Mouse (Mus musculus) intestine, postnatal 0 days (tissue): ENCODE measurements around the gene Ccdc117. TPM values are rescaled to one million over a fixed set of nuclear protein-coding genes. Genes with fewer than 3 reads are reported as not detected.
"Not testable (repeated sequence)": the region's sequence is repeated elsewhere in the genome, so short reads cannot be mapped to it uniquely, and the experiment has no call there.

Experiments used
- ATAC-seq: fragments of 200-750 bp; cut with Nextera tagmentation; 2 replicates; pipeline ENCODE4 v1.8.0; 2017; ENCODE audit warnings: mild to moderate bottlenecking, moderate TSS enrichment, moderate library complexity
- H3K27ac ChIP-seq: fragments of 300-500 bp; sonication (generic); 2 replicates; pipeline ENCODE4 v1.5.1; 2014; ENCODE audit warnings: mild to moderate bottlenecking, low read depth, low read length, moderate library complexity
- H3K27me3 ChIP-seq: fragments of 300-500 bp; sonication (generic); replicated peaks from 2 replicates; pipeline ENCODE4 v1.6.1; 2014; ENCODE audit warnings: low read length, mixed read lengths; ENCODE audit not compliant: control insufficient read depth, insufficient read depth
- H3K36me3 ChIP-seq: fragments of 300-500 bp; sonication (generic); 2 replicates; pipeline ENCODE4 v1.6.1; 2014; ENCODE audit warnings: mild to moderate bottlenecking, moderate library complexity; ENCODE audit not compliant: control insufficient read depth, insufficient read depth
- H3K4me1 ChIP-seq: fragments of 300-500 bp; sonication (generic); replicated peaks from 2 replicates; pipeline ENCODE4 v1.6.1; 2014; ENCODE audit warnings: antibody characterized with exemption, low read length, mixed read lengths; ENCODE audit not compliant: control insufficient read depth, insufficient read depth
- H3K4me2 ChIP-seq: fragments of 300-500 bp; sonication (generic); replicated peaks from 2 replicates; pipeline ENCODE4 v1.6.1; 2014; ENCODE audit warnings: low read depth, mild to moderate bottlenecking, moderate library complexity
- H3K4me3 ChIP-seq: fragments of 300-500 bp; sonication (generic); 2 replicates; pipeline ENCODE4 v1.5.1; 2014; ENCODE audit warnings: low read depth, low read length
- H3K9ac ChIP-seq: fragments of 300-500 bp; sonication (generic); 2 replicates; pipeline ENCODE4 v1.6.1; 2014; ENCODE audit warnings: mild to moderate bottlenecking, low read depth, low read length
- H3K9me3 ChIP-seq: fragments of 300-500 bp; sonication (generic); 2 replicates; pipeline ENCODE4 v1.6.1; 2016; ENCODE audit warnings: mixed run types; ENCODE audit not compliant: control insufficient read depth
- CTCF ChIP-seq: sonication (generic); IDR thresholded peaks from 2 replicates; pipeline ENCODE4 v1.5.1; 2016; ENCODE audit warnings: low read depth, mild to moderate bottlenecking, control low read depth, antibody characterized with exemption, moderate library complexity
- WGBS: fragments of 180-500 bp; shearing (Covaris S2); extraction: QIAGEN DNeasy Blood & Tissue Kit; methylation state at CpG from one replicate; pipeline ENCODE4 v1.1.7; 2014; 5-methylcytosine and 5-hydroxymethylcytosine counted together
- polyA plus RNA-seq: library from polyadenylated mRNA; unstranded; fragments of >200 nt; fragmentation: Nextera tagmentation; extraction: Ambion mirVana; gene quantifications from 2 replicates; pipeline ENCODE4 v1.2.1, GENCODE M21; 2015

The Ccdc117 gene
- polyA plus RNA-seq, 1 experiment from 2014 or later = 6.3 TPM

GRCm38 (mm10) chr11:5516151-5516550, 25.8 kb downstream of the Ccdc117 start:
- no peak for ATAC-seq
- TF ChIP-seq CTCF = no peak
- H3K4me3 ChIP-seq = no peak overlapping the region
- no peak overlapping the region for H3K4me2 ChIP-seq
- no peaks in the 10 kb centered on the region for H3K9me3 ChIP-seq
- H3K27ac ChIP-seq = no peak overlapping the region
- WGBS = 81% methylated on average over 7 of the region's 7 CpGs
- H3K9ac ChIP-seq = no peak overlapping the region
- H3K4me1 ChIP-seq = no peaks in the 10 kb centered on the region
- H3K27me3 ChIP-seq = no peaks in the 10 kb centered on the region
- H3K36me3 ChIP-seq = no peaks in the 10 kb centered on the region

GRCm38 (mm10) chr11:5515655-5516054, 26.3 kb downstream of the Ccdc117 start:
- Histone ChIP-seq H3K27me3 (no peaks in the 10 kb centered on the region), H3K27ac (no peak overlapping the region), H3K4me1 (no peaks in the 10 kb centered on the region), H3K4me3 (no peak overlapping the region), H3K9ac (no peak overlapping the region), H3K9me3 (no peaks in the 10 kb centered on the region), H3K4me2 (no peak overlapping the region), H3K36me3 (no peaks in the 10 kb centered on the region)
- TF ChIP-seq CTCF = no peak
- 84% methylated on average over 6 of the region's 6 CpGs for WGBS
- no peak for ATAC-seq

DNA sequence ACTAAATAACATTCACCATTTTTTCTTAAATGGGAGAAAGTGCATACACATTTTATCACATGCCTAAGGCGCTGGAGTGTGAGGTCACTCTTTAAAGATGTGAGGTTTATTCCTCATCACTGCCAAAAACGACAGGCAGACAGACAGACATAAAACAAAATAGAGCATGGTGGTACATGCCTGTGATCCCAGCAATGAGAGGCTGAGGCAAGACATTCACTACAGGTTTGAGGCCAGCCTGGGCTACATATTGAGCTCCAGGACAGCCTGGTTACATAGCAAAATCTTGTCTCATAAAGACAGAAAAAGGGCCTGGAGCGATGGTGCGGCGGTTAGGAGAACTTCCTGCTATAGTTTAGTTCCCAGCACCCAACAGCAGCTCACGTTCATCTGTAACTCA, 26.8 kb downstream of the Ccdc117 start:
- ATAC-seq = no peak
- no peak overlapping the region for H3K27ac ChIP-seq
- no peak for TF ChIP-seq CTCF
- H3K9ac ChIP-seq = no peak overlapping the region
- H3K36me3 ChIP-seq = no peaks in the 10 kb centered on the region
- no peaks in the 10 kb centered on the region for H3K27me3 ChIP-seq
- no peaks in the 10 kb centered on the region for H3K4me1 ChIP-seq
- H3K9me3 ChIP-seq = no peaks in the 10 kb centered on the region
- 81% methylated on average over 6 of the region's 6 CpGs for WGBS
- no peak overlapping the region for H3K4me2 ChIP-seq
- no peak overlapping the region for H3K4me3 ChIP-seq

DNA sequence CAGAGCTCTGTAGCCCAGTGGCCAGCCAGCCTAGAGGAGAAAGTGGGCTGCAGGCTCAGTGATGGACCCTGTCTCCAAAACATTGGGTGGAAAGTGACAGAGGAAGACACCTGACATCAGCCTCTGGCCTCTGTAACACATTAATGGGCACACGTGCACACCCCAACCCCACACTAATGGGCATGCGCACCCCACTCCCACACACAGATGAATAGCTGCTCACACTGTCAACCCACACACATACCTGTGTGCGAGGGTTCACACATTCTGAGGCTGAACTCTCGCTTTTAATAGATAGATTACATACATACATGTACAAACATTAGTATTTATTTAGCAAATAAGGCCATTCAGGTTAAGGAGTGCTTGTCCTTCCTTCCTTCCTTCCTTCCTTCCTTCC, 27.9 kb downstream of the Ccdc117 start:
- Histone ChIP-seq H3K9me3 (no peaks in the 10 kb centered on the region), H3K4me1 (no peaks in the 10 kb centered on the region), H3K9ac (no peak overlapping the region), H3K4me2 (no peak overlapping the region), H3K4me3 (no peak overlapping the region), H3K27ac (no peak overlapping the region), H3K27me3 (no peaks in the 10 kb centered on the region), H3K36me3 (no peaks in the 10 kb centered on the region)
- 74% methylated on average over 4 of the region's 4 CpGs for WGBS
- no peak for ATAC-seq
- no peak for TF ChIP-seq CTCF

DNA sequence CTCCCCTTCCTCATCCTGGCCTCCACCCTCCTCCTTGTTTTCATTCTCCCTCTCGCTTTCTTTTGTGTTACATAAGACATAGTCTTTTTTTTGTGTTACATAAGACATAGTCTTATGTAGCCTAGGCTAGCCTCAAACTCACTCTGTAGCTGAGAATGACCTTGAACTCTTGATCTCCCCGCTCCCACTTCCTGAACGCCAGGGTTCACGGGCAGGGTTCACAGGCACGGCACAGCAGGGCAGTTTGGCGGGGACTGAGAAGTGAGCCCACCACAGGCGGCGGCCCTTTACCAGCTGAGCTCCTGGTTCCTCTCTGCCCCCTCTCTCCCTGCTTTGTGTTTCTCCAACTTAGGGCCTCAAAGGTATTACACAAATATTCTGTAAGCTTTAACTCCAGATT, 29.0 kb downstream of the Ccdc117 start:
- H3K4me2 ChIP-seq = no peak overlapping the region
- no peaks in the 10 kb centered on the region for H3K9me3 ChIP-seq
- H3K27me3 ChIP-seq = no peaks in the 10 kb centered on the region
- 78% methylated on average over 8 of the region's 8 CpGs for WGBS
- TF ChIP-seq CTCF = no peak
- no peaks in the 10 kb centered on the region for H3K4me1 ChIP-seq
- no peak for ATAC-seq
- no peak overlapping the region for H3K4me3 ChIP-seq
- H3K9ac ChIP-seq = no peak overlapping the region
- no peaks in the 10 kb centered on the region for H3K36me3 ChIP-seq
- H3K27ac ChIP-seq = no peak overlapping the region

DNA sequence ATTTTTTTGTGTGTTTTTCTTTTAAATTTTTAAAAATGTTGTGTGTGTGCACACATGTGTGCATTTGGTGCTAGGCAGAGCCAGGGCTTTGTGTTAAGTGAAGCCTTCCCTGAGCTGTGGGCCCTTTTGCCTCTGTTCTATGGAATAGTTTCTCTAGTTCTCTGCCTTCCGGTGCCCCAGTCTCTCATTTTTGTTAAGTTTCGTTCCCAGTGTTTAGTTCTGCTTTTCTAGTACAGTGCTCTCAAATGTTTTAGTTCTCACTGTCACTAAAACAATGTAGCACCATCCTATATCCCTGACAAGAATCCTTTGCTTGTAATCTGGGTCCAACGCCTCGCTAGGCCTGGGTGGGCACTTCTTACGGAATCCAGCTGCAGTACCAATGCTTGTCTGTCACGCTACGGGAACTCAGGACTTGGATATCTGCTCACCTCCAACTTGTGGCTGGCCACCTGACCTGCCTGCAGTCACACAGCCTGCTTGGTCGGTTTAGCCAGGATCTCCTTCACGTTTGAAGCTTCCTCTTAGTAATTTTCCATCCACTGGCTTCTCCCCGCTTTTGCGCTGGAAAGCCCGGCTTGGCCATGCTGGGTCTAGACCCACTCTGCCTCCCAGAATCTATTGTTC, 29.8 kb downstream of the Ccdc117 start:
- Histone ChIP-seq H3K27ac (no peak overlapping the region), H3K4me3 (no peak overlapping the region), H3K27me3 (no peaks in the 10 kb centered on the region), H3K4me1 (no peaks in the 10 kb centered on the region), H3K36me3 (no peaks in the 10 kb centered on the region), H3K9me3 (no peaks in the 10 kb centered on the region), H3K9ac (no peak overlapping the region), H3K4me2 (no peak overlapping the region)
- WGBS = 79% methylated on average over 12 of the region's 12 CpGs
- no peak for TF ChIP-seq CTCF
- no peak for ATAC-seq

- H3K4me3 ChIP-seq, H3K27me3 ChIP-seq, H3K4me2 ChIP-seq, ATAC-seq, H3K9me3 ChIP-seq, H3K36me3 ChIP-seq, H3K27ac ChIP-seq, H3K9ac ChIP-seq, H3K4me1 ChIP-seq: not testable (repeated sequence)
- 80% methylated on average over 1 of the region's 2 CpGs for WGBS
These were observed 31.3 kb downstream of the Ccdc117 start for GRCm38 (mm10) chr11:5510686-5511085.
